Mouse (Mus musculus) MEL (cell line): ENCODE measurements around the gene Zc3h12d. TPM values are rescaled to one million over a fixed set of nuclear protein-coding genes. Genes with fewer than 3 reads are reported as not detected.

Experiments
- DNase-seq: peaks from one replicate; pipeline ENCODE4 v3.0.0; 2011; ENCODE audit warnings: low read depth, low spot score
- H3K27ac ChIP-seq: 2 replicates; pipeline ENCODE4 v1.5.1; 2012; ENCODE audit warnings: low read depth, mild to moderate bottlenecking, control low read depth, low read length, moderate library complexity; ENCODE audit not compliant: control insufficient read depth
- H3K27me3 ChIP-seq, 2 experiments: fragments of 150-350 bp in 1 of 2; sonication (generic) in 1 of 2; 2 replicates each; pipeline ENCODE4 v1.6.1; 2012; ENCODE audit warnings: low read length in 2 of 2, mild to moderate bottlenecking in 2 of 2, improper control_type of control experiment in 1 of 2, moderate library complexity in 1 of 2; ENCODE audit not compliant: insufficient read depth in 2 of 2, control insufficient read depth in 1 of 2
- H3K36me3 ChIP-seq, 2 experiments: 2 replicates each; pipeline ENCODE4 v1.6.1; 2012 to 2014; ENCODE audit warnings: low read length in 2 of 2, improper control_type of control experiment in 1 of 2, inconsistent platforms in 1 of 2, mild to moderate bottlenecking in 1 of 2; ENCODE audit not compliant: insufficient read depth in 2 of 2, control insufficient read depth in 1 of 2
- H3K4me1 ChIP-seq, 2 experiments: fragments of 150-350 bp in 1 of 2; sonication (generic) in 1 of 2; 2 replicates each; pipeline ENCODE4 v1.6.1; 2012; ENCODE audit warnings: low read length in 2 of 2, improper control_type of control experiment in 1 of 2, mild to moderate bottlenecking in 1 of 2; ENCODE audit not compliant: insufficient read depth in 2 of 2, control insufficient read depth in 1 of 2
- H3K4me3 ChIP-seq, 2 experiments: fragments of 150-350 bp in 1 of 2; sonication (generic) in 1 of 2; 2 replicates each; pipeline ENCODE4 v1.5.1; 2012; ENCODE audit warnings: low read depth in 2 of 2, low read length in 2 of 2, mild to moderate bottlenecking in 2 of 2, moderate library complexity in 2 of 2, control low read depth in 1 of 2, improper control_type of control experiment in 1 of 2; ENCODE audit not compliant: control insufficient read depth in 1 of 2, insufficient read depth in 1 of 2
- H3K79me2 ChIP-seq: 2 replicates; pipeline ENCODE4 v1.6.1; 2012; ENCODE audit warnings: mild to moderate bottlenecking, low read length, moderate library complexity; ENCODE audit not compliant: control insufficient read depth, poor library complexity, insufficient read depth
- H3K9ac ChIP-seq: 2 replicates; pipeline ENCODE4 v1.6.1; 2012; ENCODE audit warnings: low read depth, mild to moderate bottlenecking, control low read depth, low read length, moderate library complexity; ENCODE audit not compliant: control insufficient read depth, poor library complexity, severe bottlenecking
- H3K9me3 ChIP-seq: fragments of 150-350 bp; sonication (generic); replicated peaks from 2 replicates; pipeline ENCODE4 v1.6.1; 2012; ENCODE audit warnings: mild to moderate bottlenecking, low read length, improper control_type of control experiment, moderate library complexity; ENCODE audit not compliant: insufficient read depth
- CHD1 ChIP-seq: IDR thresholded peaks from 2 replicates; pipeline ENCODE4 v1.6.1; 2012; ENCODE audit warnings: low read depth, mild to moderate bottlenecking, inconsistent platforms, low read length, improper control_type of control experiment
- CHD2 ChIP-seq: IDR thresholded peaks from 2 replicates; pipeline ENCODE4 v1.6.1; 2011; ENCODE audit warnings: low read length, improper control_type of control experiment
- CTCF ChIP-seq, 3 experiments: IDR thresholded peaks in 2 of 3; conservative IDR thresholded peaks in 1 of 3; 2 replicates each; pipeline ENCODE4 v1.5.1; 2011 to 2012; ENCODE audit warnings: low read length in 3 of 3, low read depth in 2 of 3, mild to moderate bottlenecking in 2 of 3, improper control_type of control experiment in 1 of 3, inconsistent platforms in 1 of 3, mixed read lengths in 1 of 3, moderate library complexity in 1 of 3; ENCODE audit not compliant: control insufficient read depth in 1 of 3, insufficient read depth in 1 of 3, poor library complexity in 1 of 3, severe bottlenecking in 1 of 3
- ELF1 ChIP-seq: IDR thresholded peaks from 2 replicates; pipeline ENCODE4 v1.6.1; 2014; ENCODE audit warnings: low read depth, mild to moderate bottlenecking, inconsistent platforms, low read length, improper control_type of control experiment, moderate library complexity
- ETS1 ChIP-seq: IDR thresholded peaks from 2 replicates; pipeline ENCODE4 v1.6.1; 2012; ENCODE audit warnings: low read depth, mild to moderate bottlenecking, inconsistent platforms, low read length, improper control_type of control experiment, moderate library complexity
- JUND ChIP-seq: IDR thresholded peaks from 2 replicates; pipeline ENCODE4 v1.6.1; 2011; ENCODE audit warnings: low read depth, mild to moderate bottlenecking, improper control_type of control experiment, low read length
- KAT2A ChIP-seq: conservative IDR thresholded peaks from 2 replicates; pipeline ENCODE4 v1.6.1; 2012; ENCODE audit warnings: low read depth, low read length, improper control_type of control experiment, inconsistent platforms
- MAX ChIP-seq: IDR thresholded peaks from 2 replicates; pipeline ENCODE4 v1.6.1; 2011; ENCODE audit warnings: low read length, improper control_type of control experiment
- MAZ ChIP-seq: IDR thresholded peaks from 2 replicates; pipeline ENCODE4 v1.6.1; 2012; ENCODE audit warnings: low read depth, mild to moderate bottlenecking, inconsistent platforms, low read length, improper control_type of control experiment
- MEF2A ChIP-seq: IDR thresholded peaks from 2 replicates; pipeline ENCODE4 v1.6.1; 2014; ENCODE audit warnings: low read depth, mild to moderate bottlenecking, inconsistent platforms, low read length, improper control_type of control experiment; ENCODE audit not compliant: poor library complexity, insufficient replicate concordance, severe bottlenecking; ENCODE audit errors: extremely low read depth
- MXI1 ChIP-seq: IDR thresholded peaks from 2 replicates; pipeline ENCODE4 v1.6.1; 2011; ENCODE audit warnings: mild to moderate bottlenecking, low read depth, low read length, improper control_type of control experiment
- MYC ChIP-seq: IDR thresholded peaks from 2 replicates; pipeline ENCODE4 v1.6.1; 2011; ENCODE audit warnings: low read depth, mild to moderate bottlenecking, low read length, improper control_type of control experiment, moderate library complexity
- NELFE ChIP-seq: IDR thresholded peaks from 2 replicates; pipeline ENCODE4 v1.6.1; 2011; ENCODE audit warnings: low read depth, low read length, improper control_type of control experiment
- POLR2AphosphoS2 ChIP-seq: IDR thresholded peaks from 2 replicates; pipeline ENCODE4 v1.6.1; 2011; ENCODE audit warnings: low read length, improper control_type of control experiment
- RAD21 ChIP-seq: IDR thresholded peaks from 2 replicates; pipeline ENCODE4 v1.6.1; 2011; ENCODE audit warnings: mild to moderate bottlenecking, low read depth, low read length, improper control_type of control experiment
- RCOR1 ChIP-seq: IDR thresholded peaks from 2 replicates; pipeline ENCODE4 v1.6.1; 2012; ENCODE audit warnings: low read depth, mild to moderate bottlenecking, inconsistent platforms, low read length, improper control_type of control experiment
- SIN3A ChIP-seq: IDR thresholded peaks from 2 replicates; pipeline ENCODE4 v1.6.1; 2012; ENCODE audit warnings: low read length, improper control_type of control experiment, inconsistent platforms
- SMC3 ChIP-seq: IDR thresholded peaks from 2 replicates; pipeline ENCODE4 v1.6.1; 2011; ENCODE audit warnings: low read depth, low read length, improper control_type of control experiment
- TAL1 ChIP-seq: IDR thresholded peaks from 2 replicates; pipeline ENCODE4 v1.6.1; 2012; ENCODE audit warnings: mild to moderate bottlenecking, inconsistent platforms, low read length, moderate library complexity, mixed read lengths
- TBP ChIP-seq: IDR thresholded peaks from 2 replicates; pipeline ENCODE4 v1.8.0; 2011; ENCODE audit warnings: low read depth, low read length, improper control_type of control experiment
- TCF12 ChIP-seq: IDR thresholded peaks from 2 replicates; pipeline ENCODE4 v1.6.1; 2014; ENCODE audit warnings: low read depth, mild to moderate bottlenecking, inconsistent platforms, low read length, improper control_type of control experiment, moderate library complexity
- USF1 ChIP-seq: IDR thresholded peaks from 2 replicates; pipeline ENCODE4 v1.6.1; 2014; ENCODE audit warnings: low read depth, mild to moderate bottlenecking, inconsistent platforms, low read length, improper control_type of control experiment, moderate library complexity
- ZKSCAN1 ChIP-seq: IDR thresholded peaks from 2 replicates; pipeline ENCODE4 v1.6.1; 2012; ENCODE audit warnings: low read depth, mild to moderate bottlenecking, inconsistent platforms, low read length, improper control_type of control experiment, moderate library complexity
- ZNF384 ChIP-seq: IDR thresholded peaks from 2 replicates; pipeline ENCODE4 v1.6.1; 2012; ENCODE audit warnings: low read depth, mild to moderate bottlenecking, inconsistent platforms, low read length, improper control_type of control experiment
- polyA plus RNA-seq, 2 experiments: library from polyadenylated mRNA; stranded (reverse) in 1 of 2; unstranded in 1 of 2; fragments of >175 nt in 1 of 2; fragments of >200 nt in 1 of 2; gene quantifications; 2 replicates each; pipeline versions ENCODE4 v1.2.1 to v1.2.4; 2012; ENCODE audit warnings: low replicate concordance in 2 of 2, low read depth in 1 of 2; ENCODE audit not compliant: insufficient read length in 2 of 2, insufficient read depth in 1 of 2, missing spikeins in 1 of 2
- total RNA-seq: library from RNA; depleted of rRNA; stranded (reverse); fragments of 300-350 nt; gene quantifications from 2 replicates; pipeline ENCODE4 v1.2.3, GENCODE M21; 2012

Gene Zc3h12d
- total and polyA plus RNA-seq, 3 experiments = not detected

DNA sequence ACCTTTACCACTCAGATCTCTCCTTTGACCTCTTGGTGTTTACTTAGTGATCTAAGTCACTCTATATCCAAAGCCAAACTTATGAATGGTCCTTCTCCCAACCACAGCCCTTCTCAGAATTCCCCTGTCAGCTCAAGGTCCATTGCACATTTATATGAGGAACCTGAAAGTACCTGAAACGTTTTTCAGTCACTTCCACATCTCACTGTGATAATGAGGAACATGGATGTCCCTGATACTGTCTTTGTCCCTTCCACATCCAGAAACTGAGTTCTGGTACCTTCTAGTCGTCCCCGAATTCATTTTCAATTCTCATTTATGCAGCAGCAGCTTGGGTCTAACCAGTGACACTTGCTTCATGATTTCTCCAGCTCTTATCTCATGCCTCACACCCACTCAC, 19.6 kb downstream of the Zc3h12d start:
- no peaks in the 10 kb centered on the region for H3K36me3 ChIP-seq

DNA sequence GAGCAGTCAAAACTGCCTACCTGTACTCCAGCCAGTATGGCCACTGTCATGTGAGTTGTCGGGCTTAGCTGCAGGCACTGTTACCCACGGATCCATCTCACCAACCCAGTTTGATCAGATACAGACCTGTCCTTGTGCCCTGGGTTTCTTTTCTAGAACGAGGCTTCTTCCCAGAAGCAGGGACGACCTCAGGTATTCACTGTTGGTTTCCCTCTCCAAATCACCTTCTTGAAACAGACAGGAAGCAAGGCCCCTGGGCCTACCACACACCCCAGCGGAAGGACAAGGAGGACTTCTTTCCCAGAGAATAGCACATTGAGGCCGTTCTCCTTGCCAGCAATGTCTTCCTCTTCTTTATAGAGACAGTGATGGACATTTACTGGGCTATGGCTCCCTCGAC, 28.2 kb downstream of the Zc3h12d start:
- H3K4me1 ChIP-seq = no peaks in the 10 kb centered on the region
- TF ChIP-seq ELF1 = no peak
- no peak for TF ChIP-seq MYC
- TF ChIP-seq NELFE = no peak
- TF ChIP-seq RCOR1 = no peak
- no peak for TF ChIP-seq TCF12
- TF ChIP-seq TAL1 = no peak
- no peak for TF ChIP-seq CHD2
- TF ChIP-seq MXI1 = no peak
- no peak for TF ChIP-seq SMC3
- TF ChIP-seq MAZ = no peak
- no peak for TF ChIP-seq TBP
- no peak for TF ChIP-seq ZKSCAN1
- TF ChIP-seq CTCF (IDR thresholded peaks at IDR 0.05 in 2 of 3, conservative IDR thresholded peaks at IDR 0.05 in 1 of 3; ENCODE audit: control insufficient read depth in 1 of 3, insufficient read depth in 1 of 3, low read depth in 2 of 3, low read length in 3 of 3, poor library complexity in 1 of 3, severe bottlenecking in 1 of 3) = no peak
- no peak for TF ChIP-seq MEF2A
- no peak for TF ChIP-seq MAX
- TF ChIP-seq ZNF384 = no peak
- no peak for TF ChIP-seq RAD21
- TF ChIP-seq KAT2A = no peak
- TF ChIP-seq ETS1 = no peak
- H3K9ac ChIP-seq = no peak overlapping the region
- no peak overlapping the region for H3K27ac ChIP-seq
- H3K36me3 ChIP-seq = no peaks in the 10 kb centered on the region
- no peaks in the 10 kb centered on the region for H3K79me2 ChIP-seq
- no peaks in the 10 kb centered on the region for H3K9me3 ChIP-seq
- no peak for DNase-seq
- no peaks in the 10 kb centered on the region for H3K27me3 ChIP-seq
- H3K4me3 ChIP-seq = no peak overlapping the region

More for the DNA sequence above, 19.6 kb downstream of the Zc3h12d start:
- H3K9me3 ChIP-seq = no peaks in the 10 kb centered on the region
- no peak overlapping the region for H3K9ac ChIP-seq
- no peaks in the 10 kb centered on the region; a peak in 3 of 4 replicates for H3K27me3 ChIP-seq
- no peaks in the 10 kb centered on the region for H3K79me2 ChIP-seq
- no peak for DNase-seq
- no peak overlapping the region for H3K4me3 ChIP-seq
- no peak overlapping the region for H3K27ac ChIP-seq
- no peak for TF ChIP-seq JUND
- no peak for TF ChIP-seq SIN3A
- TF ChIP-seq KAT2A = no peak
- no peak for TF ChIP-seq ZNF384
- TF ChIP-seq MXI1 = no peak
- TF ChIP-seq MYC = no peak
- no peak for TF ChIP-seq ZKSCAN1
- TF ChIP-seq CHD1 = no peak
- TF ChIP-seq POLR2AphosphoS2 = no peak
- TF ChIP-seq USF1 = no peak
- TF ChIP-seq, all 39 proteins: peak for 0
- no peaks in the 10 kb centered on the region for H3K4me1 ChIP-seq
